Mouse (Mus musculus) ES-Bruce4 (cell line): ENCODE measurements around the gene Eif5b. TPM values are rescaled to one million over a fixed set of nuclear protein-coding genes. Genes with fewer than 3 reads are reported as not detected.
A peak's percentile ranks its signal among the peaks of the same experiment; 100 is the strongest.

Experiments used
- H3K27ac ChIP-seq: 2 replicates; pipeline ENCODE4 v1.5.1; 2012; ENCODE audit warnings: low read length, inconsistent platforms; ENCODE audit not compliant: insufficient read depth
- H3K27me3 ChIP-seq: 2 replicates; pipeline ENCODE4 v1.6.1; 2012; ENCODE audit warnings: mild to moderate bottlenecking, low read length, inconsistent platforms; ENCODE audit not compliant: control insufficient read depth, poor library complexity, insufficient read depth, severe bottlenecking
- H3K36me3 ChIP-seq: 2 replicates; pipeline ENCODE4 v1.6.1; 2012; ENCODE audit warnings: inconsistent platforms, mild to moderate bottlenecking, low read length, moderate library complexity; ENCODE audit not compliant: control insufficient read depth, poor library complexity, insufficient read depth, severe bottlenecking
- H3K4me1 ChIP-seq: one replicate; pipeline ENCODE4 v1.8.1; 2011; ENCODE audit warnings: low read length; ENCODE audit not compliant: control insufficient read depth, insufficient read depth
- H3K4me3 ChIP-seq: 2 replicates; pipeline ENCODE4 v1.5.1; 2011; ENCODE audit warnings: low read depth, mild to moderate bottlenecking, low read length
- H3K9ac ChIP-seq: 2 replicates; pipeline ENCODE4 v1.6.1; 2012; ENCODE audit warnings: low read depth, mild to moderate bottlenecking, inconsistent platforms; ENCODE audit not compliant: poor library complexity, severe bottlenecking
- H3K9me3 ChIP-seq: replicated peaks from 2 replicates; pipeline ENCODE4 v1.6.1; 2012; ENCODE audit warnings: mild to moderate bottlenecking, low read length, inconsistent platforms; ENCODE audit not compliant: control insufficient read depth, poor library complexity, insufficient read depth, severe bottlenecking
- CTCF ChIP-seq: IDR thresholded peaks from one replicate; pipeline ENCODE4 v1.8.1; 2011; ENCODE audit warnings: low read depth, low read length
- EP300 ChIP-seq: IDR thresholded peaks from 2 replicates; pipeline ENCODE4 v1.6.1; 2011; ENCODE audit warnings: low read depth, low read length; ENCODE audit not compliant: insufficient read depth
- POLR2A ChIP-seq: IDR thresholded peaks from one replicate; pipeline ENCODE4 v1.8.1; 2011; ENCODE audit warnings: low read length; ENCODE audit not compliant: insufficient read depth
- polyA plus RNA-seq: library from polyadenylated mRNA; stranded (reverse); fragments of >200 nt; gene quantifications from 2 replicates; pipeline ENCODE4 v1.2.4, GENCODE M21; 2011; ENCODE audit warnings: low read depth; ENCODE audit not compliant: missing spikeins, insufficient read depth, insufficient read length

Gene Eif5b
- 92.7 and 94.6 TPM in 2 replicates for polyA plus RNA-seq

- H3K27ac ChIP-seq = peak within 1 kb of the TSS; percentile 60
- H3K9me3 ChIP-seq = no peaks in the 10 kb centered on the region
- H3K27me3 ChIP-seq = no peaks in the 10 kb centered on the region
- peak within 1 kb of the TSS; percentile 83 for H3K4me3 ChIP-seq
- peak; percentile 27 for TF ChIP-seq CTCF
- TF ChIP-seq EP300 = no peak; the same call in 1 of the 2 replicates
- peak; percentile 21 for TF ChIP-seq POLR2A
- peaks cover 2% of the 10 kb centered on the region for H3K4me1 ChIP-seq
- peaks cover 25% of the 10 kb centered on the region for H3K36me3 ChIP-seq
- peak within 1 kb of the TSS; percentile 90 for H3K9ac ChIP-seq
Measured at GRCm38 (mm10) chr1:37997867-37998266, at the start of gene Eif5b, which contains the start of gene Txndc9. TSS of gene Eif5b (plus strand) at chr1:37998010. TSS of gene Txndc9 (minus strand) at chr1:37997893.

DNA sequence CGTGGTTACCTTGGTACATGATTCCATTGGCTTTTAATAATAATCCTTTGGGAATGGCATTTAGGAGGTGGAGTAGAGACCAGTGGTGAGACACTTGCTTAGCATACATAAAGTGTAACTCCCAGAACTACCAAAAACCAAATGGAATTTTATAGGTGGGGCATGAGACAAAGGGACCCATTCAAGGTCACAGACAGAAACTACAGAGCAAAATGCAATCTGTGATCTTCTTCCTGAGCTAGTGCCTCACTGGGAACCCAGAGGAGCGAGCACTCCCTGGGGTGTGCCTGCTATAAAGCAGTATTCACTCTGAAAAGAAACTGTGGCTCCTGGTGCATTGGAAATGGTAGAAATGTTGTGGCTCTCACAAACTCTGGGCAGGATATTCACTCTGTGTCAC, 48.9 kb upstream of the Eif5b start:
- Histone ChIP-seq H3K4me3 (no peak overlapping the region), H3K4me1 (no peaks in the 10 kb centered on the region), H3K27ac (no peak overlapping the region), H3K9ac (no peak overlapping the region), H3K9me3 (no peaks in the 10 kb centered on the region), H3K27me3 (no peaks in the 10 kb centered on the region; the same call in 1 of the 2 replicates), H3K36me3 (no peaks in the 10 kb centered on the region)
- TF ChIP-seq EP300 (no peak), CTCF (no peak)

DNA sequence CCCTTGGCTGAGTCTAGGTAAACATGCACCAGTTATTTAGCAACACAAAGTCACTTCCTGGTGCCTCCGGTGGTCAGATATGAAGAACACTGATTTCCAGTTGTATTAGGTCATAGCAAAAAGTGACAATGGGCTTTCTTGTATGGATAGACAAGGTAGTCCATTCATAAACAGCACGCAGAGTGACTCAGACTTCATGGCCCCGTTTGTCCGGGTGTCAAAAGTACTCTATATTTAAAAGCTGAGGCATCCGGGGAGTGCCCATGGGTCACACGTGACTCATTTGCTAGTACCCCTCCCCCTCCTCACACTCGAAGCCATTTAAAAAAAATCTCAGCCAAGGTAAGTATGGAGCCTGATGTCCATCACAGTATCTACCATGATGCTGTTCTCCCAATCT, 43.0 kb upstream of the Eif5b start:
- no peaks in the 10 kb centered on the region; the same call in 1 of the 2 replicates for H3K9me3 ChIP-seq
- no peaks in the 10 kb centered on the region for H3K36me3 ChIP-seq
- H3K27me3 ChIP-seq = no peaks in the 10 kb centered on the region
- no peaks in the 10 kb centered on the region for H3K4me1 ChIP-seq
- no peak overlapping the region for H3K4me3 ChIP-seq
- TF ChIP-seq POLR2A (no peak), CTCF (no peak), EP300 (no peak)
- H3K9ac ChIP-seq = no peak overlapping the region
- no peak overlapping the region for H3K27ac ChIP-seq

DNA sequence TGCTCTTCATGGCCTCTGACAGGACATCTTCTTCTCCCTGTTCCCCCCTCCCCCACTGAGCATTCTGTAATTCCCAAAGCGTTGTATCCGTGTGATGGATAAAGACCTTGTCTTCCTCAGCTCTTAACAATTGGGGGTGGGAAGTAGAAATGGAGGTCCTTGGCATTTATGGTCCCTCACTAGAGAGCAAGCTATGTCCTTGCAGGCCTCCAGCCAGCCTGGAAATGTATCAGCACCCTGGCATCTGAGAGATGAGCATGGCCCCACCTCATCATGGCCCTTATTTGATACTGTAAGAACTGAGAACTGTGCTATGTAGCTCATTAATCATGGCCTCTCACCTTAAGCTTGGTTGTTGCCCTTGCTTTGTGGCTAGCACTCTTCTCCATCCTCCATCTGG, 42.6 kb upstream of the Eif5b start:
- TF ChIP-seq EP300 (no peak), CTCF (no peak), POLR2A (no peak)
- no peaks in the 10 kb centered on the region; the same call in 1 of the 2 replicates for H3K9me3 ChIP-seq
- H3K9ac ChIP-seq = no peak overlapping the region
- H3K36me3 ChIP-seq = no peaks in the 10 kb centered on the region
- H3K27ac ChIP-seq = no peak overlapping the region
- no peaks in the 10 kb centered on the region for H3K4me1 ChIP-seq
- no peaks in the 10 kb centered on the region for H3K27me3 ChIP-seq
- no peak overlapping the region for H3K4me3 ChIP-seq

DNA sequence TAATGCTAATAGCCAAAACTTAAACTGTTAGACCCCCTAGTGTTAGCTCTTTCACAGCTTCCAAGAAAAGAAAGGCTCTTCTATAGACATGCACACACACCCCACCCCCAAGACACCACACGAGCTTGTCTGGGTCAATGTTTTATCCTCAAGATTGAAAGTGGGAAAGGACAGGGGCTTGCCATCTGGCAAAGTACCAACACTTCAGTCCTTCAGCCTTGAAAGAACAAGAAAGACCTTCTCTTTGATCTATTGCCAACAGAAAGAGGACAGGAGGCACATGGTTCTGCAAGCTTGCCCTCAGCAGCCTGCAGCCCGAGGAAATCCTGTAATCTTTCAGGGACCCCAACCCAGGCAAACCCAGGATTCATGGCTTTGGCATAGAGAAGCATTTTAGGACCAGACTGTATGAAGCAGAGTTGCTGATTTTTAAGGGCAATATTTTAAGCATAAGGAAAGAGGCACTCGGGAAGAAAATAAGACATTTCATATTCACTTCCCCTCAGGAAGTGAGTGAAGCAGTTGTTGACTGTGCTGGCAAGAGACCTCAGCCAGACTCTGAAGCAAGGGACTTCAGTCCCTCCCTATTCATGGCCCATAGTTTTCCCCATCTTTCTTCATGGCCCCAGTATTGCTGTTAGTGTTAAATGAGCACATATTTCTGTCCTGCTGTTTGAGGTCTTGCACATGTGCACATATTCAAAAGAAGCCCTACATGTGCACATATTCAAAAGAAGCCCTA, 40.9 kb upstream of the Eif5b start:
- Histone ChIP-seq H3K9ac (no peak overlapping the region), H3K4me3 (no peak overlapping the region), H3K9me3 (no peaks in the 10 kb centered on the region; the same call in 1 of the 2 replicates)

DNA sequence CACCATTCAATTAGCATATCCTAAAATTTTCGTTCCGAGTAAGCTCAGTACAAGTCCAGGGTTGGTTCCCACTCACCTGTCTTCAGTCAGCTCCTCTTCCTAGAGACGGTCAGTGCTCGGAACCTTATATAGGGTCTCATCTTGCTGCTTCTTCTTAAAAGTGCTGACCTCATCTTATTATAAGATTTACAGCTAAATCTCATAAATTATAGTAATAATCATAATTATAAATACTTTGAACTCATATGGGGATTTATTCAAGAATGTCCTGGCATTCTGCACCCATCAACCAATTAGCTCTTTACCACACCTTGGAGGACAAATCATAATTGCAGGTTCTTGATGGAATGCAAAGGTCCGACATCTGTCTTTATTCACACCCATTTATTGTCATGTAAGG, 40.2 kb upstream of the Eif5b start, which contains the start of gene Lyg1:
Gene Lyg1, minus strand, starts transcription at position 101 of the 400 bp plus-strand sequence.
- Histone ChIP-seq H3K27me3 (no peaks in the 10 kb centered on the region), H3K9ac (no peak within 1 kb of the TSS), H3K4me1 (no peaks in the 10 kb centered on the region), H3K9me3 (no peaks in the 10 kb centered on the region; the same call in 1 of the 2 replicates), H3K4me3 (no peak within 1 kb of the TSS), H3K27ac (no peak within 1 kb of the TSS), H3K36me3 (no peaks in the 10 kb centered on the region)
- TF ChIP-seq EP300 (no peak), CTCF (no peak), POLR2A (no peak)

More for the DNA sequence above, 40.9 kb upstream of the Eif5b start:
- no peaks in the 10 kb centered on the region for H3K36me3 ChIP-seq
- TF ChIP-seq CTCF = no peak
- TF ChIP-seq EP300 = no peak
- TF ChIP-seq POLR2A = no peak
- H3K4me1 ChIP-seq = no peaks in the 10 kb centered on the region
- no peaks in the 10 kb centered on the region for H3K27me3 ChIP-seq
- no peak overlapping the region for H3K27ac ChIP-seq
